Mouse (Mus musculus) liver, embryonic 14.5 days (tissue): ENCODE data around the gene Ubr4. TPM values are rescaled to one million over a fixed set of nuclear protein-coding genes. Genes with fewer than 3 reads are reported as not detected.

Experiments used
- ATAC-seq: fragments of 200-750 bp; cut with Nextera tagmentation; 2 replicates; pipeline ENCODE4 v1.8.0; 2017; ENCODE audit warnings: moderate number of reproducible peaks, mild to moderate bottlenecking, moderate library complexity; ENCODE audit not compliant: insufficient read depth
- DNase-seq, 3 experiments: peaks; one replicate each; pipeline ENCODE4 v3.0.0-alpha.2; 2012 to 2013; ENCODE audit warnings: low read depth in 3 of 3, low spot score in 3 of 3
- H3K27ac ChIP-seq: fragments of 300-500 bp; sonication (generic); 2 replicates; pipeline ENCODE4 v1.5.1; 2014; ENCODE audit warnings: moderate library complexity, mild to moderate bottlenecking, control low read depth, inconsistent platforms
- H3K27me3 ChIP-seq: fragments of 300-500 bp; sonication (generic); 2 replicates; pipeline ENCODE4 v1.6.1; 2014; ENCODE audit warnings: mild to moderate bottlenecking, low read length, moderate library complexity; ENCODE audit not compliant: control insufficient read depth, insufficient read depth
- H3K36me3 ChIP-seq: fragments of 300-500 bp; sonication (generic); replicated peaks from 2 replicates; pipeline ENCODE4 v1.6.1; 2014; ENCODE audit warnings: low read depth; ENCODE audit not compliant: control insufficient read depth, insufficient read depth
- H3K4me1 ChIP-seq, 2 experiments: fragments of 200-500 bp in 1 of 2; fragments of 300-500 bp in 1 of 2; sonication (generic) in 1 of 2; replicated peaks; 2 replicates each; pipeline ENCODE4 v1.6.1; 2012 to 2014; ENCODE audit warnings: antibody characterized with exemption in 1 of 2, inconsistent platforms in 1 of 2, low read length in 1 of 2; ENCODE audit not compliant: control insufficient read depth in 2 of 2, insufficient read depth in 2 of 2
- H3K4me2 ChIP-seq: fragments of 300-500 bp; sonication (generic); 2 replicates; pipeline ENCODE4 v1.6.1; 2014; ENCODE audit warnings: low read depth, mild to moderate bottlenecking, control low read depth, moderate library complexity
- H3K4me3 ChIP-seq, 2 experiments: fragments of 200-500 bp in 1 of 2; fragments of 300-500 bp in 1 of 2; sonication (generic) in 1 of 2; 2 replicates each; pipeline ENCODE4 v1.5.1; 2012 to 2014; ENCODE audit warnings: low read depth in 2 of 2, low read length in 2 of 2, mild to moderate bottlenecking in 2 of 2, control low read depth in 1 of 2, inconsistent platforms in 1 of 2, moderate library complexity in 1 of 2; ENCODE audit not compliant: insufficient read depth in 1 of 2
- H3K9ac ChIP-seq: fragments of 300-500 bp; sonication (generic); replicated peaks from 2 replicates; pipeline ENCODE4 v1.6.1; 2014; ENCODE audit warnings: mild to moderate bottlenecking, control low read depth, moderate library complexity
- H3K9me3 ChIP-seq: fragments of 300-500 bp; sonication (generic); 2 replicates; pipeline ENCODE4 v1.6.1; 2016; ENCODE audit warnings: low read length, mixed read lengths; ENCODE audit not compliant: control insufficient read depth
- CTCF ChIP-seq: IDR thresholded peaks from 2 replicates; pipeline ENCODE4 v1.5.1; 2016; ENCODE audit warnings: antibody characterized with exemption, low read depth, control low read depth
- EP300 ChIP-seq: IDR thresholded peaks from 2 replicates; pipeline ENCODE4 v1.6.1; 2016; ENCODE audit warnings: antibody characterized with exemption, low read depth
- WGBS: fragments of 180-500 bp; shearing (Covaris S2); extraction: QIAGEN DNeasy Blood & Tissue Kit; methylation state at CpG from one replicate; pipeline ENCODE4 v1.1.7; 2014; ENCODE audit not compliant: insufficient replicate concordance; 5-methylcytosine and 5-hydroxymethylcytosine counted together
- polyA plus RNA-seq, 2 experiments: library from polyadenylated mRNA; depleted of rRNA in 1 of 2; stranded (reverse) in 1 of 2; unstranded in 1 of 2; fragments of >200 nt; fragmentation: Nextera tagmentation in 1 of 2; extraction: Ambion mirVana in 1 of 2; gene quantifications; 2 replicates each; pipeline versions ENCODE4 v1.2.1 to v1.2.3; 2012 to 2014

The Ubr4 gene
- polyA plus RNA-seq, 2 experiments = 34.0 to 55.5 TPM

DNA sequence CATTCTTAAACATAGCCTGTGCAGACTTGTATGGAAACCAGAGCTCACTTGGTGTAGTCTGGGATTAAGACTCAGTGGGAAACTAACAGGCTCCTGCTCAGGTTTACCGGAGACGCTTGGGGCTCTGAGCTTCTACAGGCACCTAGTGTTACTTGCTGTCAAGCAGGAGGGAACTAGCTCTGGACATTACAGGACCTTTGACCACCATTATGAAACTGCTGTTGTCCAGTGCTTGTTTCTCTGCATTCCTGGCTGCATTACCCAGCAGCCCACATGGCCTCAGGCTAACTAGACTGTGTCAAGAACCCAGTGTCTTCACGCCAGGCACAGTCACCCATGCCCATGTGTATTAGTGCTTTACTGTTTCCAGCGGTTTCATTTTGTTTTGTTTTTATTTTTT lies 20.7 kb downstream of the Ubr4 start:
- no peaks in the 10 kb centered on the region for H3K9me3 ChIP-seq
- ATAC-seq (peak; percentile 28; the same call in 1 of the 2 replicates), DNase-seq (no peak)
- H3K27me3 ChIP-seq = no peaks in the 10 kb centered on the region
- H3K4me3 ChIP-seq = no peak overlapping the region
- no peaks in the 10 kb centered on the region for H3K4me1 ChIP-seq
- peaks cover 61% of the 10 kb centered on the region for H3K36me3 ChIP-seq
- H3K4me2 ChIP-seq = no peak overlapping the region
- TF ChIP-seq CTCF (no peak), EP300 (no peak)
- WGBS = 81% methylated on average over 4 of the region's 4 CpGs
- H3K9ac ChIP-seq = no peak overlapping the region
- no peak overlapping the region for H3K27ac ChIP-seq

DNA sequence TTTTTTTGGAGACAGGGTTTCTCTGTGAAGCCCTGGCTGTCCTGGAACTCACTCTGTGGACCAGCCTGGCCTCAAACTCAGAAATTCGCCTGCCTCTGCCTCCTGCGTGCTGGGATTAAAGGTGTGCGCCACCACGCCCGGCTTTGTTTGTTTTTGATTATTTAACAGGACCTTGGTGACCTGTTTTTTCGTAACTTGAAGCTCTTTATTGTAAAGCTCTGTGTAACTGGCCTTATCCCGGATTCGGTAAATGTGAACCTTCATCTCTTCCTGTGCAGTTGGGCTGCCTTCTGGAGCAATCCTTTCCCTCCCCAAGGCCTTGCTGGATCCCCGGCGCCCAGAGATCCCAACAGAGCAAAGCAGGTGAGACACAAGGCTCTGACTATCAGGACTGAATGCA lies 21.1 kb downstream of the Ubr4 start:
- Histone ChIP-seq H3K9ac (no peak overlapping the region), H3K9me3 (no peaks in the 10 kb centered on the region), H3K27me3 (no peaks in the 10 kb centered on the region), H3K4me2 (no peak overlapping the region), H3K4me3 (no peak overlapping the region), H3K4me1 (no peaks in the 10 kb centered on the region), H3K36me3 (peaks cover 60% of the 10 kb centered on the region), H3K27ac (no peak overlapping the region)
- DNase-seq (no peak), ATAC-seq (0 out of 2 replicates have a peak, but pooled peaks have one; percentile 17)
- no peak for TF ChIP-seq EP300
- no peak for TF ChIP-seq CTCF
- WGBS = 79% methylated on average over 10 of the region's 10 CpGs

DNA sequence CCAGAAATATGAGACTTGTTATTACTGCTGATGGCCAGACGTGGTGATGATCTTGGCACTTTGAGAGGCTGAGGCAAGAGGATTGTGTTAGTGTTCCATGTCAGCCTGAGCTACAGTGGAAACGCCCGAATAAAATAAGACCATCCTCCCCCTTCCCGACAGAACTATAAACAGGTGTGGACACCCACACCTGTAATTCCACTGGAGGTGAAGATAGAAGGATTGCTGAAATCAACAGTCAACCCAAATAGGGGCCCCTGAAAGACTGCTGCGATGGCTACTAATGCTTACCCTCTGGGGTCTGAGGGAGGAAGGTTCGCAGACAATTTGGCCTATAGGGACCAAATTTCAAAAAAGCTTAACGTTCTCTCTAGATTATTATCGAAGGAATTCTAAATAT lies 27.3 kb downstream of the Ubr4 start:
- H3K4me1 ChIP-seq = peaks cover 16 to 19% of the 10 kb centered on the region in 2 experiments
- H3K4me2 ChIP-seq = peak overlapping the region; percentile 85
- H3K36me3 ChIP-seq = peaks cover 15% of the 10 kb centered on the region
- WGBS = 6% methylated on average over 8 of the region's 8 CpGs
- DNase-seq (no peak), ATAC-seq (no peak)
- TF ChIP-seq EP300 = no peak
- TF ChIP-seq CTCF = no peak
- H3K9me3 ChIP-seq = no peaks in the 10 kb centered on the region
- H3K9ac ChIP-seq = peak overlapping the region; percentile 89
- H3K4me3 ChIP-seq = peak overlapping the region; percentile 90 to 94
- H3K27me3 ChIP-seq = no peaks in the 10 kb centered on the region
- H3K27ac ChIP-seq = peak overlapping the region; percentile 78

GRCm38 (mm10) chr4:139380207-139380748 lies 27.9 kb downstream of the Ubr4 start:
- H3K4me2 ChIP-seq = peak overlapping the region; percentile 89
- no peaks in the 10 kb centered on the region for H3K27me3 ChIP-seq
- peaks cover 9% of the 10 kb centered on the region for H3K36me3 ChIP-seq
- peak overlapping the region; percentile 86 for H3K27ac ChIP-seq
- peaks cover 16 to 19% of the 10 kb centered on the region in 2 experiments for H3K4me1 ChIP-seq
- WGBS = under 1% methylated on average over 49 of the region's 54 CpGs
- H3K9me3 ChIP-seq = no peaks in the 10 kb centered on the region
- TF ChIP-seq EP300 = no peak
- no peak for TF ChIP-seq CTCF
- peak; percentile 89 for ATAC-seq
- DNase-seq = peak; percentile 98 to 99 (median 99)
- H3K9ac ChIP-seq = peak overlapping the region; percentile 89
- peak overlapping the region; percentile 90 to 94 for H3K4me3 ChIP-seq

GRCm38 (mm10) chr4:139380775-139381451 lies 28.5 kb downstream of the Ubr4 start:
- peak overlapping the region; percentile 86 for H3K27ac ChIP-seq
- no peaks in the 10 kb centered on the region for H3K9me3 ChIP-seq
- WGBS = 1% methylated on average over 44 of the region's 44 CpGs
- peak; percentile 47 to 60 (median 54) for DNase-seq
- H3K4me3 ChIP-seq = peak overlapping the region; percentile 90 to 92
- H3K27me3 ChIP-seq = no peaks in the 10 kb centered on the region
- peak; percentile 65 for ATAC-seq
- H3K9ac ChIP-seq = peak overlapping the region; percentile 82
- H3K4me2 ChIP-seq = peak overlapping the region; percentile 89
- TF ChIP-seq CTCF (no peak), EP300 (no peak)
- H3K36me3 ChIP-seq = peaks cover 6% of the 10 kb centered on the region
- H3K4me1 ChIP-seq = peaks cover 16 to 19% of the 10 kb centered on the region in 2 experiments
